In the genomic region with DNA sequence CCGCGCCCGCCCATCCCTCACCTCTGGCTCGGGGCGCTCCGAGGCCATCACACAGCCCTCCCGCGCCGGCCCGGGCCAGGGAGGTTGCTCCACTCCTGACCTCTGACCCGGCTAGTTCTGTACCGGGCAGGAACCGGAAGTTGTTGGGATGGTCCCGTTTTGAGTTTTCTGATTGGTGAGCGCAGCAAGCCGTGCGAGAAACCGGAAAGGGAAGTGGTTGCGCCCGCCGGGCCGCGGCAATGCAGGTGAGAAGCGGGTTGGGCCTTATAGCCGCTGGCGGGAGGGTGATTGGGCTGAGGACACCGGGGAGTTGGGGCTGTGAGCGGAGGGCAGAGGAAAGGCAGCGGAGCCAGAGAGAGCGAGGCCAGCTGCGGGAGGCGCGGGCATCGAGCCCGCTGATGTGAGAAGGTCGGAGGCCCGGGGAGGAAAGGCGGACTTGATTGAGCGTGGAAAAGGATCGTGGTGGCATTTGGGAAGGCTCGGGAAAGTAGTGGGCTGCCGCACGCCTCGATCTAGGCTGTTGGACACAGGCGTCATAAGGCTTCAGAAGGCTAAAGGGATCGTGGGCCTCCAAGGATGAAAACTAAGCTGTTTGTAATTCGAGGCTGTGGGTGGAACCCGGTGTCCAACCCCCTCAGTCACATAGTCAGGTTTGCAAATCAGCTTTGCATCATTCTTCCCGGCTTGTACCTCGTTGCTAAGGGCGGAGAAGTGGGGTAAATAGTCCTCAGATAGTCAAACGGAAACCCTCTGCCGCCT, we compare ENCODE assay signal across 8 mouse cellular contexts. TPM values are rescaled to one million over a fixed set of nuclear protein-coding genes. Genes with fewer than 3 reads are reported as not detected.
DNase-seq lines count a peak whose midpoint lies in the region; ATAC-seq lines count a peak whose summit lies in the region.

A gene (minus strand): TSS at position 132 of the 759 bp plus-strand sequence.
A gene (plus strand): TSS at position 196 of the 759 bp plus-strand sequence.

- DNase-seq in NIH3T3 (ENCODE audit: low read depth), result peak; percentile 95
- DNase-seq in cerebellum, postnatal 10 days, result peak; percentile 92 to 94
- DNase-seq in frontal cortex, postnatal 14 days (ENCODE audit: low spot score in 2 of 2), result peak; percentile 84 to 85
- DNase-seq in layer of hippocampus, postnatal 25 days (ENCODE audit: extremely low spot score in 1 of 2, low spot score in 1 of 2), result peak; percentile 74 to 82
- DNase-seq in lung, postnatal 25 days (ENCODE audit: low spot score), result peak; percentile 97
- DNase-seq in retina, embryonic 14.5 days (ENCODE audit: low spot score), result peak; percentile 94
- peak; percentile 89 for DNase-seq in thymus, postnatal 4 days

- 1% methylated on average over 53 of the region's 53 CpGs for WGBS in hindbrain, embryonic 13.5 days

- no peaks in the 10 kb centered on the region for H3K9me3 ChIP-seq in hindbrain, embryonic 13.5 days

- ATAC-seq in hindbrain, embryonic 13.5 days (ENCODE audit: low FRiP score), result peak; percentile 95

- H3K4me1 ChIP-seq in hindbrain, embryonic 13.5 days (replicated peaks), result peaks cover 25% of the 10 kb centered on the region

- H3K27ac ChIP-seq in hindbrain, embryonic 13.5 days, result peak within 1 kb of the TSS; percentile 76

- H3K27me3 ChIP-seq in hindbrain, embryonic 13.5 days, result no peaks in the 10 kb centered on the region

- H3K9ac ChIP-seq in hindbrain, embryonic 13.5 days, result peak within 1 kb of the TSS; percentile 93

- peak within 1 kb of the TSS; percentile 89 for H3K4me3 ChIP-seq in hindbrain, embryonic 13.5 days

- peak within 1 kb of the TSS; percentile 91 for H3K4me2 ChIP-seq in hindbrain, embryonic 13.5 days

- H3K36me3 ChIP-seq in hindbrain, embryonic 13.5 days, result peaks cover 47% of the 10 kb centered on the region

RNA-seq across cellular contexts. Expression of the first gene that starts in this region (rescaled TPM):
- polyA plus RNA-seq in hindbrain, embryonic 13.5 days (2015; fragmentation: Nextera tagmentation; extraction: Ambion mirVana), result 10.6 and 10.9 TPM in 2 replicates
- 10 to 100 TPM; 31.3 to 41.2 TPM for total RNA-seq in layer of hippocampus, postnatal 25 days (2021)

RNA-seq across cellular contexts. Expression of the second gene that starts in this region (rescaled TPM):
- 118 and 124 TPM in 2 replicates for polyA plus RNA-seq in hindbrain, embryonic 13.5 days (2015; fragmentation: Nextera tagmentation; extraction: Ambion mirVana)
- total RNA-seq in layer of hippocampus, postnatal 25 days (2021), result 10 to 100 TPM; 58.8 to 63.2 TPM

Comparison
In these comparisons a context has a peak if more than half of its experiments do, and no peak if none do; other contexts are left out.
1. Peak in every context shown above with its lines: DNase-seq, ATAC-seq, H3K4me3 ChIP-seq and H3K27ac ChIP-seq.